Mouse (Mus musculus) retina, embryonic 14.5 days (tissue): ENCODE measurements around the gene Pla2g4a.
A peak's percentile ranks its signal among the peaks of the same experiment; 100 is the strongest.

Source experiments
- DNase-seq: peaks from one replicate; pipeline ENCODE4 v3.0.0-alpha.2; 2015; ENCODE audit warnings: low spot score

Pla2g4a gene

GRCm38 (mm10) chr1:149846655-149847054 lies 114.4 kb downstream of the Pla2g4a start:
- DNase-seq = no peak

GRCm38 (mm10) chr1:149841845-149842244 lies 119.2 kb downstream of the Pla2g4a start:
- DNase-seq = no peak

GRCm38 (mm10) chr1:149840961-149841416 lies 120.1 kb downstream of the Pla2g4a start:
- no peak for DNase-seq

GRCm38 (mm10) chr1:149840312-149840930 lies 120.7 kb downstream of the Pla2g4a start:
- DNase-seq = no peak

GRCm38 (mm10) chr1:149836496-149836895 lies 124.6 kb downstream of the Pla2g4a start:
- DNase-seq = no peak

GRCm38 (mm10) chr1:149833876-149834275 lies 127.2 kb downstream of the Pla2g4a start:
- no peak for DNase-seq

- DNase-seq = peak; percentile 77
These were observed 128.1 kb downstream of the Pla2g4a start for GRCm38 (mm10) chr1:149832952-149833351.

GRCm38 (mm10) chr1:149832514-149832913 lies 128.6 kb downstream of the Pla2g4a start:
- DNase-seq = no peak

- DNase-seq = no peak
These were observed 130.0 kb downstream of the Pla2g4a start for GRCm38 (mm10) chr1:149831100-149831499.

GRCm38 (mm10) chr1:149813616-149814345 lies 147.3 kb downstream of the Pla2g4a start:
- DNase-seq = no peak

GRCm38 (mm10) chr1:149809527-149809926 lies 151.6 kb downstream of the Pla2g4a start:
- peak; percentile 32 for DNase-seq
